Mouse (Mus musculus): ENCODE measurements at regions not wholly inside any gene's neighbourhood (a gene's known extent, or its start where the extent isn't known, plus 50 kb on each side); places are given as distances from the start of the nearest gene placed in this dataset.

DNA sequence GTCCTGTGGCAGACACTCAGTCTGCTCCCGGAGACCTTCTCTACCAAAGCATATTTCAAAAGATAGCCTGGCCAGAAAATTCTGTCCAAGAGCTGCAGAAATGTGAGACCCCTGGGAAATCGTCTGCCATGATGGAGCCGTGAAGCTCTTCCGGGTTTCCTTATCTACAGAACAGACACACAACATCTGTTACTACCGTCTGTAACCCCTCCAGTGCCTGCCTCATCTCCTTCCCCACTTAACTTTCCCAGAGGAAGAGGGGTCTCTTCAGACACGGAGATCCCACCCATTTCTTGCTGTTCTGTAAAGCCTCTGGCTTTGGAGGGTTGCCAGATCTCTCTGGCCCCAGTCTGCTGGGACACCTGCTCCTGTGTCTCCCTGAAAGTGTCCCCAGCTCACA is 156.2 kb upstream of the Kcnab2 start:
- 40% methylated on average over 6 of the region's 6 CpGs for WGBS
- Histone ChIP-seq H3K36me3 (ENCODE audit: control insufficient read depth, insufficient read depth) (no peaks in the 10 kb centered on the region), H3K9ac (replicated peaks; ENCODE audit: low read depth, low read length) (no peak overlapping the region), H3K4me1 (replicated peaks; ENCODE audit: control insufficient read depth, insufficient read depth, low read length) (peaks cover 17% of the 10 kb centered on the region), H3K9me3 (ENCODE audit: control insufficient read depth, low read length) (no peaks in the 10 kb centered on the region), H3K4me3 (replicated peaks; ENCODE audit: low read length) (no peak overlapping the region), H3K4me2 (ENCODE audit: low read length) (no peak overlapping the region), H3K27ac (ENCODE audit: low read length) (no peak overlapping the region), H3K27me3 (replicated peaks; ENCODE audit: control insufficient read depth, insufficient read depth, low read length) (no peaks in the 10 kb centered on the region)
- ATAC-seq, result peak; percentile 20; the same call in 1 of the 2 replicates

- peak overlapping the region; percentile 29; the same call in 1 of the 2 replicates for H3K27ac ChIP-seq (ENCODE audit: low read length)
- peaks cover 35% of the 10 kb centered on the region for H3K4me1 ChIP-seq (replicated peaks; ENCODE audit: control insufficient read depth, insufficient read depth, low read length)
- no peaks in the 10 kb centered on the region for H3K36me3 ChIP-seq (ENCODE audit: control insufficient read depth, insufficient read depth)
- H3K9ac ChIP-seq (replicated peaks; ENCODE audit: low read depth, low read length), result no peak overlapping the region
- 71% methylated on average over 4 of the region's 4 CpGs for WGBS
- no peak overlapping the region for H3K4me3 ChIP-seq (replicated peaks; ENCODE audit: low read length)
- no peak overlapping the region for H3K4me2 ChIP-seq (ENCODE audit: low read length)
- ATAC-seq, result peak; percentile 29; the same call in 1 of the 2 replicates
- H3K27me3 ChIP-seq (replicated peaks; ENCODE audit: control insufficient read depth, insufficient read depth, low read length), result no peaks in the 10 kb centered on the region
- no peaks in the 10 kb centered on the region for H3K9me3 ChIP-seq (ENCODE audit: control insufficient read depth, low read length)
Observed at GRCm38 (mm10) chr4:152628111-152628510, 150.4 kb upstream of the Kcnab2 start.

- ATAC-seq, result peak; percentile 80
- under 1% methylated on average over 22 of the region's 22 CpGs for WGBS
- no peak overlapping the region; the same call in 1 of the 2 replicates for H3K4me3 ChIP-seq (replicated peaks; ENCODE audit: low read length)
Observed at GRCm38 (mm10) chr4:152625032-152626003, 147.6 kb upstream of the Kcnab2 start.

DNA sequence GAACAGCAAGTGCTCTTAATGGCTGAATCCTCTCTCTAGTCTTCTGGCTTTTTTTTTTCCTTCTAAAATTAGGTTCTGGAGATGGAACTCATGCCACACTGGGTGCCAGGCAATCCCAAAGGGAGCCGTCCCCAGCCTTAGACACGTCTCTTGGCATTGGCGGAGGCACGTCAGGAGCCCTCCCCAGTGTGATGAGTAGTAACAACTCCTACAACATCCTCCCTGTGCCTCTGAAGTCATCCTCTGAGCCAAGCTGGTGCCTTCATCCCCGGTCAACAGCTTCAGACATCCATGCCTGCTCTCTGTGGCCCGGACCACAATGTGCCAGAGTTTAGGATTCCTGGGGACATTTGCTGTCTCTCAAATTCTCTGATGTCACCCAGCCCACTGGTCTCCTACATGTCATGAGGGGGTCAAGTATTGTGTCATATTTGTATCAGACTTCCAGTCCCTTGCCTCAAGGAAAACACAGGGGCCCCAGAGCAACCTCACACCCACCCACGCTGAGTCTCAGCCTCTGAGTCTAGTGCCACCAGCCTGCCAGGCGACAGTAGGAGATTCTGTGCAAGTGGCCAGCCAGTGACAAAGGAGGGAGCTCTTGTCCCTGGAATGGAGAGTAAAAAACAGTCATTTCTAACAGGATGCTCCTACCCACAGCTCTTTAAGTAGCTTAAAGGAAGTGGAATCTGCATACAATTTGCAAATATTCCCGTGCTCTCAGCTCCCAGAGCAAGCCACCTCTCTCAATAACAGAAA is 144.5 kb upstream of the Kcnab2 start:
- Histone ChIP-seq H3K4me2 (ENCODE audit: low read length) (no peak overlapping the region), H3K27ac (ENCODE audit: low read length) (no peak overlapping the region), H3K4me3 (replicated peaks; ENCODE audit: low read length) (no peak overlapping the region), H3K9me3 (ENCODE audit: control insufficient read depth, low read length) (no peaks in the 10 kb centered on the region), H3K9ac (replicated peaks; ENCODE audit: low read depth, low read length) (peak overlapping the region; percentile 4), H3K36me3 (ENCODE audit: control insufficient read depth, insufficient read depth) (no peaks in the 10 kb centered on the region), H3K27me3 (replicated peaks; ENCODE audit: control insufficient read depth, insufficient read depth, low read length) (no peaks in the 10 kb centered on the region), H3K4me1 (replicated peaks; ENCODE audit: control insufficient read depth, insufficient read depth, low read length) (peaks cover 34% of the 10 kb centered on the region)
- ATAC-seq, result no peak
- WGBS, result 56% methylated on average over 9 of the region's 9 CpGs

More at GRCm38 (mm10) chr4:152625032-152626003, 147.6 kb upstream of the Kcnab2 start:
- Histone ChIP-seq H3K4me1 (replicated peaks; ENCODE audit: control insufficient read depth, insufficient read depth, low read length) (peaks cover 41% of the 10 kb centered on the region), H3K9ac (replicated peaks; ENCODE audit: low read depth, low read length) (no peak overlapping the region), H3K4me2 (ENCODE audit: low read length) (peak overlapping the region; percentile 41), H3K9me3 (ENCODE audit: control insufficient read depth, low read length) (no peaks in the 10 kb centered on the region), H3K36me3 (ENCODE audit: control insufficient read depth, insufficient read depth) (no peaks in the 10 kb centered on the region), H3K27me3 (replicated peaks; ENCODE audit: control insufficient read depth, insufficient read depth, low read length) (no peaks in the 10 kb centered on the region), H3K27ac (ENCODE audit: low read length) (peak overlapping the region; percentile 84)

- ATAC-seq, result no peak
- Histone ChIP-seq H3K27ac (ENCODE audit: low read length) (no peak overlapping the region), H3K9ac (replicated peaks; ENCODE audit: low read depth, low read length) (no peak overlapping the region), H3K36me3 (ENCODE audit: control insufficient read depth, insufficient read depth) (no peaks in the 10 kb centered on the region), H3K4me2 (ENCODE audit: low read length) (no peak overlapping the region), H3K27me3 (replicated peaks; ENCODE audit: control insufficient read depth, insufficient read depth, low read length) (no peaks in the 10 kb centered on the region), H3K9me3 (ENCODE audit: control insufficient read depth, low read length) (0 out of 2 replicates have a peak, but pooled peaks cover 2% of the 10 kb centered on the region), H3K4me3 (replicated peaks; ENCODE audit: low read length) (no peak overlapping the region), H3K4me1 (replicated peaks; ENCODE audit: control insufficient read depth, insufficient read depth, low read length) (peaks cover 4% of the 10 kb centered on the region)
- WGBS, result 38% methylated on average over 3 of the region's 3 CpGs
Observed at GRCm38 (mm10) chr4:152617636-152618035, 140.0 kb upstream of the Kcnab2 start.

GRCm38 (mm10) chr4:152615155-152615554 is 137.5 kb upstream of the Kcnab2 start:
- Histone ChIP-seq H3K9me3 (ENCODE audit: control insufficient read depth, low read length) (0 out of 2 replicates have a peak, but pooled peaks cover 2% of the 10 kb centered on the region), H3K36me3 (ENCODE audit: control insufficient read depth, insufficient read depth) (no peaks in the 10 kb centered on the region), H3K4me2 (ENCODE audit: low read length) (no peak overlapping the region), H3K27me3 (replicated peaks; ENCODE audit: control insufficient read depth, insufficient read depth, low read length) (no peaks in the 10 kb centered on the region), H3K4me1 (replicated peaks; ENCODE audit: control insufficient read depth, insufficient read depth, low read length) (0 out of 2 replicates have a peak, but pooled peaks cover 3% of the 10 kb centered on the region), H3K4me3 (replicated peaks; ENCODE audit: low read length) (no peak overlapping the region), H3K9ac (replicated peaks; ENCODE audit: low read depth, low read length) (no peak overlapping the region), H3K27ac (ENCODE audit: low read length) (no peak overlapping the region)
- ATAC-seq, result no peak
- WGBS, result 98% methylated on average over 2 of the region's 2 CpGs

GRCm38 (mm10) chr4:152614356-152615100 is 136.9 kb upstream of the Kcnab2 start:
- H3K4me2 ChIP-seq (ENCODE audit: low read length), result no peak overlapping the region
- H3K9ac ChIP-seq (replicated peaks; ENCODE audit: low read depth, low read length), result no peak overlapping the region
- H3K27ac ChIP-seq (ENCODE audit: low read length), result no peak overlapping the region
- no peak for ATAC-seq
- H3K27me3 ChIP-seq (replicated peaks; ENCODE audit: control insufficient read depth, insufficient read depth, low read length), result no peaks in the 10 kb centered on the region
- H3K4me1 ChIP-seq (replicated peaks; ENCODE audit: control insufficient read depth, insufficient read depth, low read length), result 0 out of 2 replicates have a peak, but pooled peaks cover 3% of the 10 kb centered on the region
- H3K4me3 ChIP-seq (replicated peaks; ENCODE audit: low read length), result no peak overlapping the region
- 85% methylated on average over 13 of the region's 13 CpGs for WGBS
- no peaks in the 10 kb centered on the region for H3K36me3 ChIP-seq (ENCODE audit: control insufficient read depth, insufficient read depth)
- 0 out of 2 replicates have a peak, but pooled peaks cover 2% of the 10 kb centered on the region for H3K9me3 ChIP-seq (ENCODE audit: control insufficient read depth, low read length)

Data from forebrain, embryonic 16.5 days (tissue).